Mouse (Mus musculus) lung, postnatal 14 days (tissue): ENCODE measurements around the gene Ybey.

Experiments used
- DNase-seq: peaks from one replicate; pipeline ENCODE4 v3.0.0; 2021

The Ybey gene

DNA sequence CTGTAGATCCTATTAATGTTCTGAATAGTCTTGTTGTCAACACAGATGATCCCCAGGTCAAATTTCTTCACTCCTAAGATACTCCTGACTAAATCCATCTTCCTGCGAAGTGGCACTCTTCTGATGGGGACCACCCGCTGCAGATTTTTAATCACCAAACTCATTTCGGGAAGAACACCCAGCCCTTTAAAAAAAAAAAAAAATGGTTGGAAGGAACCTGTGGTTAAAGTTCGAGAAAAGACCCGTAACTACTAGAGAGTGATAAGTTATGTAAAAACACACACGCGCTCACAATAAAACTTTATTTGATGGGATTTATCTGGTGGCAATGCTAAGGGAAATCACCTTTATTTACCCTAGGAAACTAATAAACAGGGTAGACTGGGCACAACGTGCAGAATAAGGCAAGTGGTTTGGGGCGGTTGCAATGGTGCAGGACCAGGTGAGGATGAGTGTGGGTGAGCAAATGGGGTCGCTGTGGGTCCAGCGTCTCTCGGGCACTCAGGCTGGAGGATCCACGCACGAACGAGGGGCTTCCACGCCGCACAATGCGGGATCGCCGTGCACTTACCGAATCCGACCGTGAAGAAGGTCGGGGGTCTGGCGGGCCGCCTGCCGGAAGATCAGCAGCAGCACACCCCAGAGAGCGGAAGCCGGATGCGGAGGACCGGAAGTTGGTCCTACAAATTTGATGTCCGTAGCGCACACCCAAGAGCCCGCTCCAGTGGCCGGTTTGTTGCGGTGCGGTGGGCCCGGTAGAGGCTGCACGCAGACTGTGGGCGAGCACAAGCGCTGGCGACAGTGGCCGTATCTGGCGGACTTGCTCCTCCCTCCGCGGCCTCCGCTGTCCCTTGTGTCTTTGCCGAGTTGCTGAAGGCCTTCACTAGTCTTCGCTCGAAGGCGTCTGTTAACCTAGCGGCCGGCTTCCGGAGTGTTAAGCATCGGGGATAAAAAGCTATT lies at the start of gene Ybey, which contains the start of gene Mcm3ap:
Ybey (minus strand) TSS at position 912 of the 960 bp plus-strand sequence.
Mcm3ap (plus strand) TSS at position 725 of the 960 bp plus-strand sequence.
- DNase-seq = peak; percentile 86

DNA sequence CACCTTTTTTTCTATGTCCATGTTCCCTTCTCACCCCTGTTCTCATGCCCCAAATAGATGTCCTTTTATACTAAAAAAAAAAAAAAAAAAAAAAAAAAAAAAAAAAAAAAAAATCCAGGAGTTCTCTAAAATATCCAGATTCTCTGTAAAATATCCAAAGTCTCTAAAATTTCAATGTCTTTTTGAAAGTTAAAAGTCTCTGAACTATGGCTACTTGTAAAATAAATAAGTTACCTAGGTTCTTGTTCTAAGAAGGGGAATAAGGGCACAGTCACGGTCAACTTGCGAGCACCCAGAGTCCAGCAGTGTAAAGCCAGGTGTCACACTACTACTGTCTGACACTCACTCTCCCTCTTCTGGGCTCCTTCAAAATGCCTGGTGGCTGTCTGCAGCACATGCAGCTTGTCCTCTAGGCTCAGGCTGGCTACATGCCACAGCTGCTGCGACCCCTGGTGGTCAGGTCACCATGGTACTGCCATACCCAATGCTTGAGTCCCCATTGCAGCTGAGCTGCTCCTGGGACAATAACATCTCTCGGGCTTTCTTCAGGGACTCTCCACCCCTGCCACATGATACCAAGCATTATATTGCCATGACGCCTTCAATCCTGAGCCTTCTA lies 44.2 kb upstream of the Ybey start:
- DNase-seq = peak; percentile 88

DNA sequence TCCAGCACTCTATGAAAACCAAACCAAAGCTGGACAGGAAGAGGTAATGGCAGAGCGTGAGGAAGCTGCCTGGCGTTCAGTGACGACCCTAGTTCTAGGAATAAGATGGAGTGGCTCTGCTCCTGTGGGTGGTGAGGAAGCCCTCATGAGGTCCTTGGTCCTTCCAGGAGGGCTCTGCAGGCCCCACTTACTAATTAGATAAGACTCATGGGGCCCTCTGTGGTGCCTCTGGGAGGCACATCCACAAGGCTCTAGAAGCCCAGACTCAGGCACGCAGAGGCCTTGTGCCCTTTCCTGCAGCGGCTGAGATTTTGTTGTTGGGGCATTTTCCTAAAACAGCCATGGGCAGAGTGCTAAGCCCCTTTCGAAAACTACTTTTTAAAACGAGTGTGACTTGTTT lies 37.0 kb upstream of the Ybey start:
- DNase-seq = no peak

DNA sequence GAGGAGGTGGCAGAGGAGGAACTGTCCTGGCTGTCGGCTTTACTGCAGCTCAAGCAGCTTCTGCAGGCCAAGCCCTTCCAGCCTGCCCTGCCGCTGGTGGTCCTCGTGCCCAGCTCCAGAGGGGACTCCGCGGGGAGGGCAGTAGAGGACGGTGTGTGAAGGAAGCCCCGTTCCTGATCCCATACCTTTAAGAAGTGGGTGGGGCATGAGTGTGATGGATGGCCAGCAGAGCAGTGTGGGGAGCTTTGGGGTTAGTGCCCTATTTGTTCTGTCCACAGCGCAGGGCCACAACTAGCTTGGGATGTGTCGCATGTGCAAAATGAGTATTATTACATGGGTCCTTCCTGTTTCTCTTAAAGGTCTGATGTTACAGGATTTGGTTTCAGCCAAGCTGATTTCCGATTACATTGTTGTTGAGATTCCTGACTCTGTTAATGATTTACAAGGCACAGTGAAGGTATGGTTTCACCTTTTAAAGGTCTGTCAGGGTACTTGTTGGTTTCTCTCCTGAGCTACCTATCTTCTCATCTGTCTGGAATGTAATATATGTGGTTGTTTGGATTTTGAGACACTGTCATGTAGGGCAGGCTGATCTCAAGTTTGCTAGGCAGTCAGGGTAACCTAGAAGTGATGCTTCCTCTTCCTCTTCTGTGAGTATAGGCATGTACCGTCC lies 35.5 kb upstream of the Ybey start:
- DNase-seq = no peak

DNA sequence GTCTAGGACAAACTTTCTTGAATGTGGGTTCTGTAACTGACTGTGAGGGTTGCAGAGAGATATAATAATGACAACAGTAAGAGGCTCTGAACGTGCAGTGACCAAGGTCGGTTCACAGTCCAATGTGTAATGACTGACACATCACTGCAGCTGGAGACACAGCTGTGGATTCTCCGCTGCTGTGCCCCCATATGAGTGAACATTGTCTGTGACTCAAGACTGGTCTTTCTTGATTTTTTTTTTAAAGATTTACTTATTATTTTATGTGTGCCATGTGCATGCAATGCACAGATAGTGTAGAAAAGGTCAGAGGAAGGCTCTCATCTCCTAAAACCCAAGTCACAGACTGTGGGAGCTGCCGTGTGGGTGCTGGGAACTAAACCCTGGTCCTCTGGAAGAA lies 28.6 kb upstream of the Ybey start:
- DNase-seq = no peak

DNA sequence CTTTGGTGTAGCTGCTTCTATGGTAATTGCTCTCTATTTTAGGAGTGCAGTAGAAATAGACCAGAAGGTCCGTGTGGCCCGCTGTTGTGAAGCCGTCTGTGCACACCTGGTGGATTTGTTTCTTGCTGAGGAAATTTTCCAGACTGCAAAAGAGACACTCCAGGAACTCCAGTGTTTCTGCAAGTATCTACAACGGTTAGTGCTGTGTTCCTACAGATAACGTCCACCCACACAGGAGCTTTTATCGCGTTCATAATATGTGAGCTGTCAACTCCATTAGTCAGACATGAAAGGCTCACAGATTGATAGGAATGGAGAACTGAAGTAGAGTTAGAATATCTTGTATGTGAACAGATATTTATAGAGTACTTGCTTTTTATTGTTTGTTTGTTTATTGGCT lies 27.5 kb upstream of the Ybey start:
- DNase-seq = no peak

DNA sequence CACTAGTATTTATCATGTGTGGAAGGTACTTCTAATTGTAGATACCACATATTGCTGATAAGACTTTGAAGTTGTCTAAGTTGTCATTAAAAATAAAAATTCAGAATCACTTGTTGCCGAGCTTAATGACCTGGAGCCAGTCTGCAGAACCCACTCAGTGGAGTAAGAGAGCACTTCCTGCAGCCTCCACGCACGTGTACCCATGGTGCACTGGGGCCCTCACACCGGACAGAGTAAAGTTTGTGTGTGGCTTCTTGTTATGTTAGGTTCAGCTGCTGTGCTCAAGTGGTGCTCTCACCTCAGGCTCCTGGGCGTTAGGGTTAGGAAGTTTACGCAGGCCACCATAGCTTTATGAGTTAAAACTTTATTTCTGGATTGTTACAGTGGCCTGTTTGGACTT lies 26.6 kb upstream of the Ybey start:
- DNase-seq = no peak

DNA sequence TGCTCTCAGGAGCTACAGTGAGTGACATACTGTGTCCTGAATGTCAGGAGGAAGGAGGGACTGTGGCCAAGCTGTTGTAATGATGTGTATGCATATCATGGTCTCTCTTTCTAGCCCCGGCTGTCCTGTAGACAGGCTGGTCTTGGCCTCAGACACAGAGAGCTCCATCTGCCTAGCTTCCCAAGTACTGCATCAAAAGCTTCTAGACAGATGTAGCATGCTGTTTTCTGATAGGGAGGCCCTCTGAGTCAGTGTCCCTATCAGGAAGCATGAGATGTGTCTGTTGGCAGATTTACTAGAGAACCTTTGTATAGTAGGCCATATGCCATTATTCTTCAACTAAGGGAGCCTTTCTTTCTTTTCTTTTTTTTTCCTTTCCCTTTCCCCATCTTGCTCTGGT lies 24.6 kb upstream of the Ybey start:
- no peak for DNase-seq

DNA sequence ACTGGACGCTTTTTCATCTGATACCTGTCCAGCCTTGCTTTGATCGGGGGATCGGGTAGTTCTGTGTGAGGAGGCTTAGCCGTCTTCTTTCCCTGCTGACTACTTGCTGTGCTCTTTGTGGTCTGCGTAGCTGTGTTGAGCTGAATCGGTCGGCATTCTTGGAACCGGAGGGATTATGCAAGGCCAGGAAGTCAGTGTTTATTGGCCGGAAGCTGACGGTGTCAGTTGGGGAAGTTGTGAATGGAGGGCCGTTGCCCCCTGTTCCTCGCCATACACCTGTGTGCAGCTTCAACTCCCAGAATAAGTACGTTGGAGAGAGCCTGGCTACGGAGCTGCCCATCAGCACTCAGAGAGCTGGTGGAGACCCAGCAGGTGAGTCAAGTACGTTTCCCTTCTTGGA lies 20.3 kb upstream of the Ybey start:
- DNase-seq = no peak

DNA sequence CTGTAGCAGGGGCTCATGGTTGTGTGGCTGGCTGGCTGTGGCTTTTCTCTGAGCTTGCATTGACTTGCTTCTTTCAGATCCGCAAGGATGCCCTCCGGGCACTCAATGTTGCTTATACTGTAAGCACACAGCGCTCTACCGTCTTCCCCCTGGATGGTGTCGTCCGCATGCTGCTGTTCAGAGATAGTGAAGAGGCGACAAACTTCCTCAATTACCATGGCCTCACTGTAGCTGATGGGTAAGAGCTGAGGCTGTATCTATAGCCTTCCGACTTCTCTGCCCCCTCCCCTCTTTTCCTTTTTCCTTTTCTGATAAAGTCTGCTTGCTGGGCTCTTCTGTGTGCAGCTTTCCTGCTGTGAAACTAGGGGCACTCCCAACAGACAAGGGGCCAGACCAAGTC lies 19.4 kb upstream of the Ybey start:
- DNase-seq = no peak

DNA sequence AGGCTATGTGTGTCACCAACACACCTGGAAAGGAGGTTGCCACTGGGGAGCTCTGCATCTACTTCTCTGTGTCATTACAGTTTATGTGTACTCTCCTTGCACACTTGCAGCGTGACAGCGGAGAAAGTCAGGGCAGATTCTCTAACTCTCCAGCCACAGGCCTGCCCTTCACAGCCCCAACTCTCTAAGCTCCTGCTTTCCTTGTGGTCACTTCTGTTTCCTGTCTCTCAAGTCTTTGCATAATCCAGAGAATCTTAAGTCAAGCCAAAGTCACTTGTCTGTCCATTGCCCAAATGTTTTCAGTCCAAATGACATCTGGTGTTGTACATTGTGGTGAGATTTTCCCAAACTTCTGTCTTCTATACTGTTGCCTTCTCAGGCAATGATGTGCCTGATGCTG lies 17.4 kb upstream of the Ybey start:
- DNase-seq = no peak

DNA sequence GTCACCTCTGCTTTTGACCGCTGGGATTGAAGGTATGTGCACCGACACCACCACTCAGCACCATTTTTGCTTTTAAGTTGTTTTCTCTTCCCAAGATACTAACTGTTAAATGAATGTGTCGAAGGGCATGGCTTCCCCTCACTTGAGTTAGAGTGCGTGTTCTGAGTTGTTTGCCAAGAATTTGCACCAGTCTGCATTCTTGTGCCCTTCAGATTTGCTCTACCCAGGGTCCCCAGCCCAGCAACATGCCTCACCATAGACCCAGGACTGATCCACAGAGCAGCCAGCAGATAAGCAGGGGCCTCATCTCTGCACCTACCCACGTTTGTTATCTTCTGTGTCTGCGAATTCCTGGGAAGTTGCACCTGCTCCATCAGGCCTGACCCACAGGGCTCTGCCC lies 12.6 kb upstream of the Ybey start:
- no peak for DNase-seq

DNA sequence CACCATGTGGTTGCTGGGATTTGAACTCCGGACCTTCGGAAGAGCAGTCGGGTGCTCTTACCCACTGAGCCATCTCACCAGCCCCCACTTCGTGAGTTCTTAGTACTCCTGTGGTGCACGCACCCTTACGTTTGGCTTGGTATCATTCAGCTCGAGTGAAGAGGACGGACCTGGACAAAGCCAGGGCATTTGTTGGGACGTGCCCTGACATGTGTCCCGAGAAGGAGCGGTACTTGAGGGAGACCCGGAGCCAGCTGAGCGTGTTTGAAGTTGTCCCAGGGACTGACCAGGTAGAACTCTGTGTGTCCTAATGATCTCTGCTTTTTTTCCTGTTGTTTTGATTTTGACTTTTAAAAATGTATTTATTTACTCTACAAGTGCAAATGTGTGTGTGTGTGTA lies 11.9 kb upstream of the Ybey start:
- no peak for DNase-seq

DNA sequence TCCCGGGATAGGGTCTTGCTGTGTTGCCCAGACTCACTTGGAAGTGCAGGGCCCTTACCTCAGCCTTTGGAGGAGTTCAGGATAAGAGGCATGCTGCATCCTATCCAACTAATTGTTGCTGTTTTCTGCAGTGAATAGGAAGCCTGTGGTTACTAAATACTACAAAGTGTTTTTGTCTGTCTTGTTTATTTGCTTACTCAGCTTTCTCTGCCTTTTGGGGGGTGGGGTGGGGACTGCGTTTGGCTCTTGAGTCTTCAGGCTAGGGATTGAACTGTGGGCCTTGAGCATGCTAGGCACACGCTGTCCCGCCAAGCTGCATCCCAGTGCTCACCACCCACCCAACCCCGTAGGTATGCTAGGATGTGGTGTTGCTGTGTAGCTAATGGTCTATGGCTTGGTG lies 4.8 kb upstream of the Ybey start:
- no peak for DNase-seq

DNA sequence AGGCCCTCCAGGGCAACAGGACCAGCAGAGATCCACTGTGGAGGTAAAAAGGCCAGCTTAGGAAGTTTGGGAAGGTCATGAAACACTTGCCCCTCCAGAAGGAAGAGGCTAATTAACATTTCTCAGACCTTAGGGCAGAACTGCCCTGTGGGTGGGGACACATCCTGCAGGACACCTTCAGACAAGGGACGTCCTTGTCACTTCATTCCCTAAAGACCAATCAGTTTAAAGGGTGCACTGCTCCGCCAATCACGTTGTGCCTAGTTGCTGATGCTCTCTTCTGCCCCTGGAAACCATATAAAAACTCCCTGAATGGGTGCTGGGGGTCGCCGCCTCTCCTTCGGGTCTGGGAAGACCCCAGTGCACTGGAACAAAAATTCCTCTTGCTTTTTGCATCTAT lies 6.2 kb downstream of the Ybey start:
- no peak for DNase-seq

DNA sequence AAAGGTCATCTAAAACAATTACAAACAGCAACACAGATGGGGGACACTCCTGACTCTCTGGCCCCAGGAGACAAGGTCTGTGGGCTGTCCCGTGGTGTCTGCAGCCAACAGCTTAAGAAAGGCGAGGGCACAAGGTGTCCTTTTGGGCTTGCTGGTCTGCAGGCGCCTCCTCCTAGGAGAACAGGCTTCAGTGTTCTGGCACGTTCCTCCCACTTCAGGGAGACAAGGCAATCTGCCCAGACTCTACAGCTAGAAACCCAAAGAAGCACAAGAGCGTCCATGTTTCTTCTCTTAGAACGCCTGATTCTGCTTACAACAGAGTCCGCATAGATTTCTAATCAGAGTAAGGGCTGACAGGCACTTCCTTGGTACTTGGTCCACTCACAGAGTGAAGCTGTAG lies 6.6 kb downstream of the Ybey start:
- DNase-seq = no peak

DNA sequence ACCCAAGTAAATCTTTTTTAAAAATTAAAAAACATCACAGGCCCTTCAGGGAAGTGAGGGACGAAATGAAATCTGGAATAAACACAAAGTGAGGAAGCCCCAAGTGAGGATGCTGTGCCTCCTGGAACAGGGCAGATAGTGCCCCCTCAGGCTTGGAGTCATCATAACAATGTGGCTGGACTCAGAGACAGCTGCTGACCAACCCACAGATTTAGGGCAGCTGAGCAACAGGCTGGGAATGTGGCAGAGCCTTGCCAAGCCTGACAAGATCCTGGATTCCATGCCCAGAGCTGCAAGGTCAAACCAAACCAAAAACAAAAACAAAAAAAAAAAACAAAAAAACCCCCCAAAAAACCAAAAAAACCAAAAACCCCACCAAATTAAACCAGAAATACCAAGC lies 7.7 kb downstream of the Ybey start:
- DNase-seq = no peak

DNA sequence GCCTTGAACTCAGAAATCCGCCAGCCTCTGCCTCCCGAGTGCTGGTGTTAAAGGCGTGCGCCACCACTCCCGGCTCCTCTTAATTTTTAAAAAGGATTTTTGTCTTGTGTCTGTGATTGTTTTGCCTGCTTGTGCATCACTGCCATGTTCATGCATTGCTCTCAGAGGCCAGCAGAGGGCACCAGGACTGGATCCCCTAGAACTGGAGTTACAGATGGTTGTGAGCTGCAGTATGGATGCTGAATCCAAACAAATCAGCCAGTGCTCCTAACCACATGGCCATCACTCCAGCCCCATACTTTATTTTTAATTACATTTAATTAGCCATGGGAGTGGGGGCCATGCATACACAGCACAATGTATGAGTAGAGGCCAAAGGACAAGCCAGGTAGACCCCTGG lies 13.6 kb downstream of the Ybey start:
- DNase-seq = peak; percentile 63

DNA sequence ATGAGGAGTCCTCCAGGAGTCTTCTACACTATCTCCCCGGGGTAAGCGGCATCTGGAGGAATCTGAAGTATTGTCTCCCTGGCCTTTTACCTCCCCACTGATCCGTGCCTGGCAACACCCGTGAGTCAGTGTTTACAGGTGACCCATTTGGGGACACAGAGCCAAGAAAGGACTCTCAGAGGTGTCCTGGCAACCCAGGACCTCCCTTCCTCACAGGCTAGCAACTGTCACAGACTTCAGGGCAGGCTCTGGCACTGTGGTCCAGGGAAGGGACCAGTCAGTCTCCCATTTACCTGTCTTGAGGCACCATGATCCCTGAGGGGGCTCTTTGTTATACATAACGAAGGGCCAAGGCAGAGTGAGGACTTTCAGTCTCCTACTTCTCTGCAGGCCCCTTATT lies 20.1 kb downstream of the Ybey start, which contains the start of gene 2610028H24Rik:
2610028H24Rik (plus strand) TSS at position 231 of the 400 bp plus-strand sequence.
- DNase-seq = no peak

DNA sequence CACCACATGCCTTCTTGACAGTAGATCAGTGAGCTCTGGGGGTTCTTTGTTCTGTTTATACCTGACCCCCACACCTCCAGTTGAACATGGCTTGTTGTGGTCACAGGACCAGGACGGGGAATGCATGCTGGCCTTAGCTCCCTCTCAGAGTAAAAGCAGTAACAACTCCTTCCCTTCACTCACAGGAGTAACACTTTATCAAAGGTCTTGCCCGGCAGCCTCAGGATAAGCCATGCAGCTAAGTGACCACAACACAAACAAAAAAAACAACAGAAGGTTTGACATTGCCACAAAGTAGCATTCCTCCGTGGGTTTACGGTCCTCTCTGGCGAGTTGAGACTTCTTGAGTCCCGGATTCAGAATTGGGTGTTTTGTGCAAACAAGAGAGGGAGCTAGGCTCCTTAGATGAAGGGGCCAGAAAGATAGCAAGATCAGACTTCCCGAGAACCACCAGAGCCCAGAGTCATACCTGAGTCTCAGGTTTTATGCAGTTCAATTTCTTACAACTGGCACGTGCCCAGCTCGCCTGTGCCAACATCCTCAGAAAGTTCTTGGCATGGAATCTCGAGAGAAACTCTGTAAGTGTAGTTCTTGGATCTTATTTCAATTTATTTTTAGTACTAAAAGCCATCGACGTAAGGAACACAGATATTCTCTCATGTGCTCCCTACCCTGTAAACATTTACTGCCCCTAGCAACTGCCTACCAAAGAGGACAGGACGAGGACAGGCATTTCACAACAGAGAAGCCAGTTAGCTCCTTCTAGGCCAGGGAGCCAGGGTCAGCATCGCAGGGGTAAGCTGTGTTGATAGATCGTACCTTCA lies 21.3 kb downstream of the Ybey start:
- peak; percentile 72 for DNase-seq

DNA sequence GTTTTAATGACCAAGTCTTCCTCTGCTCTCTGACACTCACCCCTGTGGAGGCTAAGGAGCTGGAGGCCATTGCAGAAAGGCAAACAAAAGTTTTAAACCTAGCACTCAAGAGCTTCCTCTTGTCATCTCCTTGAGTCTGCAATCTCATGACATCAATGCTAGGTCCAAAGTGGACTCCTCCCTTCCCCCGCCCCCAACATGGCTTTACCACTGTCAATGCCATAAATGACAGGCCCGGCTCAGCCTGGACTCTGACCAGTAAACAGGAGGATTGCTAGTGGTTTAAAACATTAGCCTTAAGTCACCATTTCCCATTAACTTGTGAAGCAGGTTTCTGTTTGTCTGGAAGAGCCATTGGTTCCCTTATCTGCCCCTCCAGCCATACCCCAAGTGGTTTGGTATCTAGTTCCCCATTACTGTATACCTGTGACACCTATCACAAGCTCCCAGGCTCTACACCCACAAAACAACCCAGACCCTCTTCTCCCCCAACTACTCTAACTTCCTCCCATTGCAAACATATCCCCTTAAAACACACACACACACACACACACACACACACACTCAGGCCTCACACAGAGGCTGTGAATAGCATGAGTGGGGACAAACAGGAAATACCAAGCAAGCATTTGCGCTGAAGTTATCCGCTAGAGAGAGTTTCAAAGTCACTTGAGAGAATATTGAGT lies 22.8 kb downstream of the Ybey start:
- DNase-seq = peak; percentile 60
